Mouse (Mus musculus) thymus, postnatal 0 days (tissue): ENCODE results near the gene Figla. TPM values are rescaled to one million over a fixed set of nuclear protein-coding genes. Genes with fewer than 3 reads are reported as not detected.
A peak's percentile ranks its signal among the peaks of the same experiment; 100 is the strongest.
"Not testable (repeated sequence)": the region's sequence is repeated elsewhere in the genome, so short reads cannot be mapped to it uniquely, and the experiment has no call there.

Experiments used
- DNase-seq: peaks from one replicate; pipeline ENCODE4 v3.0.0-alpha.2; 2015; ENCODE audit warnings: low spot score
- polyA plus RNA-seq: library from polyadenylated mRNA; unstranded; fragments of >200 nt; fragmentation: Nextera tagmentation; extraction: Ambion mirVana; gene quantifications from 2 replicates; pipeline ENCODE4 v1.2.1, GENCODE M21; 2015

Figla gene
- polyA plus RNA-seq, result not detected in 2 replicates

DNA sequence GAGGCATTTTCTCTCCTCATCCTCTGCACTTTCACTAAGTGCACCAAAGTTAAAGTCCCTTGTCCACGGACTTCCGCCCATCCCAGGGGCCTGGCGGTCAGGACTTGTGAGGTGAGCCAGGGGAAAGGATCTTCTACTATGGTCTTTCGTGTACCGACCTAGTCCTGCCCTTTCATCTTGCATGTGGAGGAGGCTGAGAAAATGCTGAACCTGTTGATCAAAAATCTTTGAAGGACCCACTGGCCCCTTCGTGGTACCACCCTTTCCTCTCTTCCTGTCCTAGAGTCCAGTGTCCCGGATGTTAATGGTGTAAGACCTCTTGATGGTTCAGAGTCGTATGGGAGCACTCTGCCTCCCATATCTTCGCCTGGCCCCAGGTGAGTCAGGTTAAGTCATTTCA lies at the start of gene Figla:
TSS of gene Figla (plus strand) at position 301 of the 400 bp plus-strand sequence.
- DNase-seq, result no peak

GRCm38 (mm10) chr6:85966686-85967085 lies 49.3 kb upstream of the Figla start:
- DNase-seq, result peak; percentile 42

DNA sequence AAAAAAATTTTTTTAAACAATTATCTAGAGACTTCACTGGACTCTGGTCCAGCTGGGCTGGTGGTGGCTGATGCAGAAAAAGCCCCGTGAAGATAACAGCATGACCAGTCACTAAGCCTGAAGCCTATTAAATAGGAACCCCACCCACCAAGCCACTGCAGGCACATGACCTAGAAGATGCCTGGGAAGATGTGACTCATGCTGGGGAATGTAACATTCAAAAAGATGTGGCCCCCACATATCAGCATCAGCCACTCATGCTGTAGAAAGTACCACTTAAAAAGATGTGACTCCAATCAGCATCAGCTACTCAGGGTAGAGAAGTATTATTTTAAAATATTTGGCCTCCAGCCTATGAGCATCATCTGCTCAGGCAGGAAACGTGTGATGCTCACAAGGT lies 46.1 kb upstream of the Figla start:
- no peak for DNase-seq

GRCm38 (mm10) chr6:85972699-85973098 lies 43.3 kb upstream of the Figla start:
- no peak for DNase-seq

DNA sequence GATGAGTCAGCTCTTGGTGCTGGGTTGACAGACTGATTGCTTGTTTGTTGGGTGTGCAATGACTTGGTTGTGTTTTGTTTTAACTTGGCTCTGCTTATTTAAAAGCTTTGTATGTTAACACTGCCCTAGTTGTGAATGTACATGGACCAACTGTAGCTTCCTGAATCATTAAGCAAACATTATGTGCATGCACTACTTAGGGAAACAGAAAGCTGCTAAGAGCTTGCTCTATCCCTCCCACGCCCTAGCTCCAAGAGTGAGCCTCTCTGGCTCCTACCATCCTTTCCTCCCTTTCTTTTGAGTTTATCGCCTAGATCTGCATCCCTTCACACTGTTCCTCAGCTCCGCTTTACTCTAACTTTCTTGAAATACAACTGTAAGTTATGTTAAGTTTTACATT lies 42.6 kb upstream of the Figla start:
- DNase-seq, result no peak

DNA sequence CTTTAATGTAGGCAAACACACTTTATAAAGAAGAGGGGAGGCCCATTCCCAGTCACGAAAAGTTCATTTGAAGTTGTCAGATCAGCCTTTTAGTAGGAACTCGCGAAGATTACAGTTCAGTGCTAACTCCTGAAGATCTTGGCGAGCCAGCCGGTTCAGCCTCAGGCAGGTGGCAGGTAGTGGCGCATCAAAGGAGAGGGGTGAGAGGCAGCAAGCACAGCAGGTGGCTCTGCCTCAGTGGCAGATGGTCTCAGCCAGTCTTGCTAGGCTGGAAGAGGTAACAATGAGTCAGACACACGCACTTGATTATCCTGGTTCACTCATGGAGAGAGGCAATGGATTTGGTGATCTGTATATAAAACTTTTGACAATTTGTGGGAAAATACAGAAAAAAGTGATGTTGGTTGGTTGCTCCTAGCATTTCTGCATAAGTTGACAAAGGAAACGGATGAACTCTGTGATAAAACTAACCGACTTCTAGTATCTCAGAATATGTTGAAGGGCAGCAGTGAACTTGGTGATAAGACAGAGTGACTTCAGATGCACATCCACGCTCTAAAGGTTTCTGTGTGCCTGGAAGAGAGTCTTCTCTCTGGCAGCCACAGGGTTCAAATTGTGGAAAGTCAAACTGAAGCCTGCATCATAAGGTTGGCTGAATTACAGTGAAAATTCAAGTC lies 40.9 kb upstream of the Figla start:
- DNase-seq, result peak; percentile 23

GRCm38 (mm10) chr6:85975761-85976160 lies 40.2 kb upstream of the Figla start:
- DNase-seq, result no peak

- no peak for DNase-seq
Measured at GRCm38 (mm10) chr6:85976242-85976641, 39.7 kb upstream of the Figla start.

DNA sequence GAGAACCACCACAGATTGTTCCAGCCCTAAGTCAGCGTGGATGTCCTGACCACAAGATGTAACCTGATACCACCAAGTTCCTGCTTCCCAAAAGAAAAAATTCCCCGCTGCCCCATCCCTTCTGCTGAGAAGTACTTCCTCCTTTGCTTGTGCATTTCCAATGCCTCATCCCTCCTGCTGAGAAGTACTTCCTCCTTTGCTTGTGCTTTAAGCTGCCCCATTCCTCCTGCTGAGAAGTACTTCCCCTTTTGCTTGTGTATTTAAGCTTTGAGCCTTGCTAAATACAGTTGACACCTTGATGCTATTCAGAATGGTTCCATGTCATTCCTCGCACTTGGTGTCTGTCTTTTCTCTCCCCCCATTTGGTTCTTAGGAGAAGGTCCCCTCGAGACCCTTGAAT lies 37.2 kb upstream of the Figla start:
- DNase-seq, result not testable (repeated sequence)

DNA sequence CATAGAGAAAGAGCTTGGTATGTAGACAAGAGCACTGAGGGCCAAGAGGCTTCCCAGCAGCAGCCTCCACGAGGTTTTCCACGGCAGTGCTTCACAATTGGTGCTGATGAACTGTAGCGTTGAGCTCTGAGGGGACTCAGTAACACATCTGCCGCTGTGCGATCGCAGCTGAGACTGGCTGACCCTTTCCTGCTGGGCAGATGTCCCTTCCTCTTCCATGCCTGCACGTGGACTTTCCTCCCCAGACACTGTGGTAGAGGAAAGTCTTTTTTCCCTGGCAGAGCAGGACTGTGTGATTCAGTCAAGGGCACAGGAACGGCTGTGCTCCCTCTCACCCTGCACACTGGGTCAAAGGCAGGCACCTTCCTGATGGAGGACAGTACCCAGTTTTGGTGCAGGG lies 31.6 kb upstream of the Figla start:
- DNase-seq, result no peak

DNA sequence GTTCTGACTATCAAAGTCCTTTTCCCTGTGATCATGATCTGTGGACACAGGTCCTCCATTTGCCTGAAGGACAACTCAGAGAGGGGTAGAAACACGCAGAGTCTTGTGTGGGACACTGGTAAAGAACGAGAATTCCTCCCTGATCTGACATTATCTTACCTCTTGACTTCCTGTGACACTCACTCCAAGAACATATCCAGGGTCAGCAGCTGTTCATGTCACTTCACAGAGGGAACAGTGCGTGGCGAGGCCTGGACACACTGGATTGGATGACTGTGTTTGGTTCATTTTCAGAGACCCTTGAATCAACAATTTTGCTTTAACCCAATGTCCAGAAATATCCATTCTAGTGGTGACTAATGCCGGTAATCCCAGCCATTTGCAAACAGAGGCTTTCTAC lies 26.4 kb upstream of the Figla start:
- DNase-seq, result not testable (repeated sequence)

DNA sequence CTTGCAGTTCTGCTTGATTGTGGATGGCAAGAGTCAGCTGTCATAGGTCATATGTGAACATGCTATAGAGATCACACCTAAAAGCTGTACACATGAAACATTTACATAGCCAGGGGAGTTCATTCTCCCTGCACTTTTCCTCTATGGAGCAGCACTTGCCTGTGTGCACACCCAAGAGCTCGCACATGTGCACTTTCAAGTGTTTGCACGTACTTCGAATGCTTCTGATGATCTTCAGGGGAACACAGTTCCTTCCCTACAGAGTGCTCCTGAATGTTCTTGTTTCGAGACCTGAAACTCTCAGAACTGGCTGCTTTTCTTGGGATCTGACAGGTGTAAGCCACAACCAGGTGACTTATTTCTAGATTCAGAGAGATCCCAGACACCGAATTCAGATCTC lies 25.2 kb upstream of the Figla start:
- not testable (repeated sequence) for DNase-seq

GRCm38 (mm10) chr6:86003405-86003925 lies 12.5 kb upstream of the Figla start:
- DNase-seq, result peak; percentile 28

GRCm38 (mm10) chr6:86004271-86005148 lies 11.5 kb upstream of the Figla start:
- DNase-seq, result peak; percentile 84

GRCm38 (mm10) chr6:86009980-86010379 lies 6.0 kb upstream of the Figla start:
- peak; percentile 62 for DNase-seq

- not testable (repeated sequence) for DNase-seq
Measured at GRCm38 (mm10) chr6:86014812-86015211, 1.2 kb upstream of the Figla start.

DNA sequence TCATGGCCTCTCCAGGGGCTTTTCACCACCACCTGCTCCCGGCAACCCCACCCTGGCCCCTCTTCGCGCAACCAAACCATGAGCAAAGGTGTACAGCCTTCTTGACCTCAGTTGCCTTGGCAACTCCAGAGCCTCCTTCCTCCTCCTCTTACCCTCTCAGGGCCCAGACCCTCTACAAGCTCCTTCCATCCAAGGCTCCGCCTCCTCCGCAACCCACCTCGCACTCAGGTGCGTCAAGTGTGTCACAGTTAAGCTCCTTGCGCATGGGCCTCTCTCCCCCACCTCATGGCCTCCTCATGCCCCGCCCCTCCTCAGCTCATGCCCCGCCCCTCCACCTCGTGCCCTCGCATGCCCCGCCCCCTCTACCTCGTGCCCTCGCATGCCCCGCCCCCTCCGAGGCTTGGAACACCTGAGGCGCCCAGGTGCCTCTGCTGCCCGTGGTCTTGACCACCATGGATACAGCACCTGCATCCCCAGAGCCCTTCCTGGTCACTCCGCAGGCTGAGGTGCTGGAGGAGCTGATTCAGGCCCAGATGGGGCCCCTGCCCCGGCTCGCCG lies 901 bp downstream of the Figla start:
- DNase-seq, result no peak

GRCm38 (mm10) chr6:86019415-86020237 lies 3.7 kb downstream of the Figla start:
- no peak for DNase-seq

DNA sequence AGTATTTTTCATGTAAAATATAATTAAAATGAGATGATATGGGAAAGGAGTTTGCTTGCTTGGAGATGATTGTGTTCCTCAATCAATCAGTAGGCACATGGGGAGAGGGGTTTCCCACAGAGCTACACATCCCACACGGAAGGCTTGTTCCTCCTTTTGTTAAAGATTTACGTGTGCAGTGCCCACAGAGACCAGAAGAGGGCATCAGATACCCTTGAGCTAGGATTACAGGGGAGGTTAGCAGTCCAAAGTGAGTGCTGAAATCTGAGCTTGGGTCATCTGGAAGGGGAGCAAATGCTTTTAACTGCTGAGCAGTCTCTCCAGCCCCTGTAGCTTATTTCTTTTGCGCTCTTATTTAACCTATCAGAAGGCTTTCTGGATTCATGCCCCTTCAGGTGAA lies 5.0 kb downstream of the Figla start:
- DNase-seq, result peak; percentile 36

DNA sequence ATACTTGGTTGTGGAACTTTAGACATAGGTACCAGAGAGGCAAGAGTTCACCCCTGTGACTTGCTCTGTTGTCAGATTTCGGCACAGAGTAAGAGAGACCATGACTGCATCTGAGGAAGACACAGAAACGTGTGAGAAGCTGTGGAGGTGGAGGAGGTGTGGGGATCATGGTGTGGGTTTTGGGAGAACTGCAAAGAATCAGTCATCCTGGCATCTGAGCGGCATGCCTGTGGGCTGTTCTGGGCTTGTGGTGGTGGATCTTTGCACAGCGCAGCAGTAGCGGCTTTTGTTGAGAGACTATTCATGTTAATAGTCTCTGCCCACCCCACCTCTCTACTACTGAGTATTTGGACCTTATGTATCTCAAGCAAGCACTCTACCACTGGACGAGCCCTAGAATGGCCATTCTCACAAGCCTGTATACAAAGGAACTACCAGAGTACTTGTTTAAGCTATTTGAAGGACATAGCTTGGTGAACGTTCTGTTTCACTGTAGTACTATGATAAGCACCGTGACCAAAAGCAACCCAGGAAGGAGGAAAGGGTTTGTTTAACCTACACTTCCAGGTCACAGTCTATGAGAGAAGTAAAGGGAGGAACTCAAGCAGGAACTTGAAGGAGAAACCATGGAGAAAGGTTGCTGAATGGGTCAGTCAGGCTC lies 10.8 kb downstream of the Figla start:
- no peak for DNase-seq

DNA sequence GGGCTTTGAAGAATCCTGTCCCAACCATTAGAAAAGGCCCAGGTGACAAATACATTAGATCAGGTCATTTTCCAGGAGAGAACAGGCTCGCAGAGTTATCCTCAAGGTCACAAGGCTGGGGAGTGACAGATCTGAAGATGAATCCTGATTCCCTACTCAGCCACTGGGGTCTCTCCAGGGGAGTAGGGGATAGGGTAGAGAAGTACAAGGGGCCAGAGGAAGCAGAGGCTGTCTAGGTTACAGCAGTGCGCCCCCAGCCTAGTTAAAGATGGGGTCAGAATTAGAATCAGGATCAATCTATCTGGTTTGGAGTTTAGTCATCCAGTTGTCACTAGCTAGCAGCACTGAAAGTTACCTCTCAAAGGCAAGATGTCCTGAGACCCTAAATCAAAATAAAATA lies 12.2 kb downstream of the Figla start:
- DNase-seq, result no peak
